Mouse (Mus musculus) thymus, adult 2 months (tissue): ENCODE results near the gene Krtap28-13.

ENCODE experiments used
- CTCF ChIP-seq: fragments of 200-500 bp; IDR thresholded peaks from 2 replicates; pipeline ENCODE4 v1.5.1; 2012; ENCODE audit warnings: mild to moderate bottlenecking, control low read depth, low read length, moderate library complexity, borderline replicate concordance; ENCODE audit not compliant: control insufficient read depth, poor library complexity, insufficient read depth; ENCODE audit errors: extremely low read depth
- POLR2A ChIP-seq: fragments of 200-500 bp; IDR thresholded peaks from 2 replicates; pipeline ENCODE4 v1.6.1; 2012; ENCODE audit warnings: mild to moderate bottlenecking, low read length, control low read depth, moderate library complexity; ENCODE audit not compliant: control insufficient read depth, poor library complexity, insufficient read depth; ENCODE audit errors: extremely low read depth

DNA sequence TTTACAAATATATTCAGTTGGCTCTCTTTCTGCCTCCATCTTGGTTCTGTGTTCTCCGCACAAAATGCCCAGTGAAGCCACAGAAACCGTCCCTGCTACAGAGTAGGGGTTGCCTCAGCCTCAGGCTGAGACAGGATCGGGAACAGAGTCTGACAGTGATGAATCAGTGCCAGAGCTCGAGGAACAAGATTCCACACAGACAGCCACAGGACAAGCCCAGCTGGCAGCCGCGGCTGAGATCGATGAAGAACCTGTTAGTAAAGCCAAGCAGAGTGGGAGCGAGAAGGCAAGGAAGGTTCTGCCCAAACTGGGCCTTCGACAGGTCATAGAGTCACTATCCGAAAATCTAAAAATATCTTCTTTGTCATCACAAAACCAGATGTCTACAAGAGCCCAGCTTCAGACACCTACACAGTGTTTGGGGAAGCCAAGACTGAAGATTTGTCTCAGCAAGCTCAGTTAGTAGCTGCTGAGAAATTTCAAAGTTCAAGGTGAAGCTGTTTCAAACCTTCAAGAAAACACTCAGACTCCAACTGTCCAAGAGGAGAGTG, 45.3 kb upstream of the Krtap28-13 start:
- TF ChIP-seq POLR2A (no peak), CTCF (no peak)
